8 mouse cellular contexts compared by ENCODE assay signal in genomic region chr11:32299865-32300264, GRCm38 (mm10). TPM values are rescaled to one million over a fixed set of nuclear protein-coding genes. Genes with fewer than 3 reads are reported as not detected.
DNase-seq lines count a peak whose midpoint lies in the region; ATAC-seq and TF ChIP-seq lines count a peak whose summit lies in the region.
"Not testable (repeated sequence)": the region's sequence is repeated elsewhere in the genome, so short reads cannot be mapped to it uniquely, and the experiment has no call there.

Gene Hbq1a, plus strand, starts transcription at chr11:32300069.

- whole genome bisulfite sequencing in intestine, embryonic 15.5 days = 8% methylated on average over 16 of the region's 16 CpGs

- H3K9me3 ChIP-seq in intestine, embryonic 15.5 days = not testable (repeated sequence)

- H3K4me2 ChIP-seq in intestine, embryonic 15.5 days (replicated peaks) = peak within 1 kb of the TSS; percentile 50

- H3K36me3 ChIP-seq in intestine, embryonic 15.5 days = not testable (repeated sequence)

- peak; percentile 80 for TF ChIP-seq CTCF in left cerebral cortex, adult 2 months (IDR thresholded peaks at IDR 0.05)

- peak; percentile 18 for DNase-seq in adipocyte (ENCODE audit: low spot score)
- peak; percentile 66 for DNase-seq in embryo, embryonic 10.5 days (ENCODE audit: low spot score)
- DNase-seq in gastrocnemius, postnatal 36 days = peak; percentile 42 to 57
- peak; percentile 57 to 63 for DNase-seq in left cerebral cortex, adult 2 months (ENCODE audit: extremely low spot score in 1 of 2, low spot score in 2 of 2)
- DNase-seq in lung, postnatal 25 days (ENCODE audit: low spot score) = peak; percentile 30
- peak; percentile 52 for DNase-seq in ovary, postnatal 36 days (ENCODE audit: low spot score)
- DNase-seq in thymus, postnatal 10 days (ENCODE audit: low spot score in 2 of 2) = peak; percentile 9 to 61

- H3K9ac ChIP-seq in intestine, embryonic 15.5 days = not testable (repeated sequence)

- H3K4me3 ChIP-seq in intestine, embryonic 15.5 days (replicated peaks) = not testable (repeated sequence)
- 0 out of 2 replicates have a peak within 1 kb of the TSS, but pooled peaks have one; percentile 11 for H3K4me3 ChIP-seq in left cerebral cortex, adult 2 months

- not testable (repeated sequence) for H3K27ac ChIP-seq in intestine, embryonic 15.5 days; left cerebral cortex, adult 2 months

- peak; percentile 50 for ATAC-seq in intestine, embryonic 15.5 days

- H3K4me1 ChIP-seq in intestine, embryonic 15.5 days (replicated peaks) = not testable (repeated sequence)

- H3K27me3 ChIP-seq in intestine, embryonic 15.5 days (replicated peaks) = peaks cover 11% of the 10 kb centered on the region; the same call in 1 of the 2 replicates

- intact Hi-C loops in gastrocnemius, postnatal 36 days (cut with DNase I) = loop anchor here (5.0 kb wide), 1 partner anchor 118 kb away; no protein-coding TSS in a partner anchor
- intact Hi-C loops in left cerebral cortex, adult 2 months (cut with DNase I) = loop anchor here (5.0 kb wide), 1 partner anchor 118 kb away; no protein-coding TSS in a partner anchor

RNA-seq across cellular contexts. Expression of gene Hbq1a, which starts in this region (rescaled TPM):
- total RNA-seq in gastrocnemius, postnatal 36 days (2021) = not detected
- polyA plus RNA-seq in intestine, embryonic 15.5 days (2015; fragmentation: Nextera tagmentation; extraction: Ambion mirVana) = 0.40 and 0.68 TPM in 2 replicates
- total RNA-seq in left cerebral cortex, adult 2 months (2021) = 1 to 10 TPM; 1.7 TPM

Comparison
In these comparisons a context has a peak if more than half of its experiments do, and no peak if none do; other contexts are left out.
1. Peak in DNase-seq in gastrocnemius, postnatal 36 days; RNA of the gene not detected or under 1 TPM.
2. Peak in ATAC-seq and H3K4me2 ChIP-seq in intestine, embryonic 15.5 days; RNA of the gene not detected or under 1 TPM.